Mouse (Mus musculus) limb, embryonic 11.5 days (tissue): ENCODE results near the gene Dcaf4. TPM values are rescaled to one million over a fixed set of nuclear protein-coding genes. Genes with fewer than 3 reads are reported as not detected.

ENCODE experiments used
- ATAC-seq: fragments of 200-750 bp; cut with Nextera tagmentation; 2 replicates; pipeline ENCODE4 v1.8.0; 2017; ENCODE audit warnings: low read depth; ENCODE audit not compliant: insufficient number of reproducible peaks, low FRiP score, low TSS enrichment
- DNase-seq: peaks from one replicate; pipeline ENCODE4 v3.0.0-alpha.2; 2015; ENCODE audit warnings: low spot score
- H3K27ac ChIP-seq: fragments of 300-500 bp; sonication (generic); replicated peaks from 2 replicates; pipeline ENCODE4 v1.5.1; 2014; ENCODE audit warnings: low read depth, mild to moderate bottlenecking, low read length
- H3K27me3 ChIP-seq: fragments of 300-500 bp; sonication (generic); 2 replicates; pipeline ENCODE4 v1.6.1; 2014; ENCODE audit warnings: mild to moderate bottlenecking, low read length, mixed read lengths; ENCODE audit not compliant: control insufficient read depth, insufficient read depth
- H3K36me3 ChIP-seq: fragments of 300-500 bp; sonication (generic); 2 replicates; pipeline ENCODE4 v1.6.1; 2014; ENCODE audit warnings: mild to moderate bottlenecking, low read length, moderate library complexity, mixed read lengths; ENCODE audit not compliant: control insufficient read depth, insufficient read depth
- H3K4me1 ChIP-seq: fragments of 300-500 bp; sonication (generic); 2 replicates; pipeline ENCODE4 v1.6.1; 2014; ENCODE audit warnings: low read length, mixed read lengths; ENCODE audit not compliant: control insufficient read depth, insufficient read depth
- H3K4me2 ChIP-seq: fragments of 300-500 bp; sonication (generic); 2 replicates; pipeline ENCODE4 v1.6.1; 2014; ENCODE audit warnings: low read depth, mild to moderate bottlenecking, moderate library complexity; ENCODE audit not compliant: severe bottlenecking
- H3K4me3 ChIP-seq: fragments of 300-500 bp; sonication (generic); 2 replicates; pipeline ENCODE4 v1.5.1; 2014; ENCODE audit warnings: low read depth, low read length
- H3K9ac ChIP-seq: fragments of 300-500 bp; sonication (generic); 2 replicates; pipeline ENCODE4 v1.6.1; 2014; ENCODE audit warnings: mild to moderate bottlenecking, low read length
- H3K9me3 ChIP-seq: fragments of 300-500 bp; sonication (generic); 2 replicates; pipeline ENCODE4 v1.6.1; 2016; ENCODE audit warnings: low read length; ENCODE audit not compliant: control insufficient read depth
- WGBS: fragments of 180-500 bp; shearing (Covaris S2); extraction: QIAGEN DNeasy Blood & Tissue Kit; methylation state at CpG from one replicate; pipeline ENCODE4 v1.1.7; 2014; 5-methylcytosine and 5-hydroxymethylcytosine counted together
- polyA plus RNA-seq: library from polyadenylated mRNA; unstranded; fragments of >200 nt; fragmentation: Nextera tagmentation; extraction: Ambion mirVana; gene quantifications from 2 replicates; pipeline ENCODE4 v1.2.1, GENCODE M21; 2014

Dcaf4 gene
- polyA plus RNA-seq, 1 experiment from 2014 or later, result 28.1 TPM

- Histone ChIP-seq H3K4me2 (no peak overlapping the region), H3K36me3 (no peaks in the 10 kb centered on the region), H3K4me3 (no peak overlapping the region), H3K27ac (no peak overlapping the region), H3K4me1 (peaks cover 5% of the 10 kb centered on the region), H3K9me3 (no peaks in the 10 kb centered on the region), H3K9ac (no peak overlapping the region), H3K27me3 (no peaks in the 10 kb centered on the region)
- ATAC-seq (no peak), DNase-seq (peak; percentile 74)
- WGBS, result 5% methylated on average over 9 of the region's 9 CpGs
Observed at GRCm38 (mm10) chr12:83502190-83502589, 18.1 kb upstream of the Dcaf4 start.

GRCm38 (mm10) chr12:83506543-83506942 lies 13.7 kb upstream of the Dcaf4 start:
- Histone ChIP-seq H3K27me3 (no peaks in the 10 kb centered on the region), H3K9me3 (no peaks in the 10 kb centered on the region), H3K4me2 (no peak overlapping the region), H3K36me3 (no peaks in the 10 kb centered on the region), H3K4me1 (no peaks in the 10 kb centered on the region), H3K4me3 (no peak overlapping the region), H3K9ac (no peak overlapping the region), H3K27ac (no peak overlapping the region)
- DNase-seq (no peak), ATAC-seq (no peak)
- 77% methylated on average over 10 of the region's 10 CpGs for WGBS

- no peak overlapping the region for H3K9ac ChIP-seq
- no peak for DNase-seq
- H3K27ac ChIP-seq, result no peak overlapping the region
- H3K9me3 ChIP-seq, result no peaks in the 10 kb centered on the region
- WGBS, result 85% methylated on average over 5 of the region's 5 CpGs
- no peak overlapping the region for H3K4me3 ChIP-seq
- ATAC-seq, result no peak
- H3K4me1 ChIP-seq, result 0 out of 2 replicates have a peak, but pooled peaks cover 2% of the 10 kb centered on the region
- H3K36me3 ChIP-seq, result no peaks in the 10 kb centered on the region
- no peak overlapping the region for H3K4me2 ChIP-seq
- H3K27me3 ChIP-seq, result no peaks in the 10 kb centered on the region
Observed at GRCm38 (mm10) chr12:83510586-83510985, 9.7 kb upstream of the Dcaf4 start.

GRCm38 (mm10) chr12:83512783-83513182 lies 7.5 kb upstream of the Dcaf4 start:
- H3K9ac ChIP-seq, result no peak overlapping the region
- WGBS, result 15% methylated on average over 4 of the region's 4 CpGs
- no peak overlapping the region for H3K4me3 ChIP-seq
- no peaks in the 10 kb centered on the region for H3K9me3 ChIP-seq
- H3K4me1 ChIP-seq, result 0 out of 2 replicates have a peak, but pooled peaks cover 2% of the 10 kb centered on the region
- ATAC-seq, result no peak
- no peak overlapping the region for H3K4me2 ChIP-seq
- H3K36me3 ChIP-seq, result no peaks in the 10 kb centered on the region
- no peaks in the 10 kb centered on the region for H3K27me3 ChIP-seq
- H3K27ac ChIP-seq, result no peak overlapping the region
- peak; percentile 32 for DNase-seq

- Histone ChIP-seq H3K4me1 (0 out of 2 replicates have a peak, but pooled peaks cover 2% of the 10 kb centered on the region), H3K9me3 (no peaks in the 10 kb centered on the region), H3K36me3 (no peaks in the 10 kb centered on the region), H3K4me3 (no peak overlapping the region), H3K27me3 (no peaks in the 10 kb centered on the region), H3K9ac (no peak overlapping the region), H3K4me2 (no peak overlapping the region), H3K27ac (no peak overlapping the region)
- WGBS, result 28% methylated on average over 5 of the region's 5 CpGs
- DNase-seq, result no peak
- ATAC-seq, result 0 out of 2 replicates have a peak, but pooled peaks have one; percentile 26
Observed at GRCm38 (mm10) chr12:83513185-83513584, 7.1 kb upstream of the Dcaf4 start.

- DNase-seq, result no peak
- Histone ChIP-seq H3K4me1 (0 out of 2 replicates have a peak, but pooled peaks cover 2% of the 10 kb centered on the region), H3K9ac (no peak overlapping the region), H3K9me3 (no peaks in the 10 kb centered on the region), H3K4me3 (no peak overlapping the region), H3K36me3 (no peaks in the 10 kb centered on the region), H3K4me2 (no peak overlapping the region), H3K27me3 (no peaks in the 10 kb centered on the region), H3K27ac (no peak overlapping the region)
- 50% methylated on average over 4 of the region's 4 CpGs for WGBS
- ATAC-seq, result no peak
Observed at GRCm38 (mm10) chr12:83514216-83514615, 6.0 kb upstream of the Dcaf4 start.

- Histone ChIP-seq H3K4me2 (no peak overlapping the region), H3K9ac (no peak overlapping the region), H3K27ac (no peak overlapping the region), H3K27me3 (no peaks in the 10 kb centered on the region), H3K36me3 (no peaks in the 10 kb centered on the region), H3K9me3 (no peaks in the 10 kb centered on the region), H3K4me1 (0 out of 2 replicates have a peak, but pooled peaks cover 2% of the 10 kb centered on the region), H3K4me3 (no peak overlapping the region)
- DNase-seq, result no peak
- no peak for ATAC-seq
- 85% methylated on average over 3 of the region's 3 CpGs for WGBS
Observed at GRCm38 (mm10) chr12:83517580-83517979, 2.7 kb upstream of the Dcaf4 start.

- Histone ChIP-seq H3K4me3 (peak overlapping the region; percentile 67), H3K9me3 (no peaks in the 10 kb centered on the region), H3K4me1 (no peaks in the 10 kb centered on the region), H3K27ac (no peak overlapping the region), H3K4me2 (peak overlapping the region; percentile 68; the same call in 1 of the 2 replicates), H3K36me3 (no peaks in the 10 kb centered on the region), H3K9ac (no peak overlapping the region), H3K27me3 (no peaks in the 10 kb centered on the region)
- ATAC-seq (no peak), DNase-seq (no peak)
- 49% methylated on average over 8 of the region's 8 CpGs for WGBS
Observed at GRCm38 (mm10) chr12:83521083-83521482, 817 bp downstream of the Dcaf4 start.

- no peak overlapping the region for H3K27ac ChIP-seq
- ATAC-seq, result no peak
- DNase-seq, result no peak
- no peaks in the 10 kb centered on the region for H3K9me3 ChIP-seq
- no peaks in the 10 kb centered on the region for H3K27me3 ChIP-seq
- no peak overlapping the region for H3K4me3 ChIP-seq
- H3K36me3 ChIP-seq, result no peaks in the 10 kb centered on the region
- 79% methylated on average over 6 of the region's 6 CpGs for WGBS
- H3K9ac ChIP-seq, result no peak overlapping the region
- H3K4me2 ChIP-seq, result no peak overlapping the region
- H3K4me1 ChIP-seq, result no peaks in the 10 kb centered on the region
Observed at GRCm38 (mm10) chr12:83523056-83523455, 2.8 kb downstream of the Dcaf4 start.
